Mouse (Mus musculus): ENCODE measurements around the gene Slc6a11. TPM values are rescaled to one million over a fixed set of nuclear protein-coding genes. Genes with fewer than 3 reads are reported as not detected.
A peak's percentile ranks its signal among the peaks of the same experiment; 100 is the strongest.

Gene Slc6a11
- polyA plus RNA-seq, 1 experiment from 2014 or later = 0.70 TPM

- Histone ChIP-seq H3K36me3 (ENCODE audit: control insufficient read depth, insufficient read depth, low read length) (no peaks in the 10 kb centered on the region), H3K9me3 (ENCODE audit: control insufficient read depth, low read length) (no peaks in the 10 kb centered on the region), H3K9ac (ENCODE audit: low read depth, low read length) (no peak overlapping the region), H3K27me3 (replicated peaks; ENCODE audit: control insufficient read depth, insufficient read depth, low read length) (no peaks in the 10 kb centered on the region), H3K4me1 (ENCODE audit: control insufficient read depth, insufficient read depth, low read length) (no peaks in the 10 kb centered on the region), H3K4me3 (ENCODE audit: low read depth, low read length) (no peak overlapping the region), H3K27ac (replicated peaks; ENCODE audit: low read depth, low read length) (no peak overlapping the region), H3K4me2 (ENCODE audit: low read depth, low read length) (no peak overlapping the region)
- no peak for DNase-seq (ENCODE audit: low spot score)
- 0 out of 2 replicates have a peak, but pooled peaks have one; percentile 23 for ATAC-seq (ENCODE audit: low read depth)
- WGBS = 56% methylated on average over 3 of the region's 3 CpGs
Measured at GRCm38 (mm10) chr6:114264010-114264409, 133.0 kb downstream of the Slc6a11 start.

GRCm38 (mm10) chr6:114264426-114264825 lies 133.4 kb downstream of the Slc6a11 start:
- Histone ChIP-seq H3K4me2 (ENCODE audit: low read depth, low read length) (no peak overlapping the region), H3K9me3 (ENCODE audit: control insufficient read depth, low read length) (no peaks in the 10 kb centered on the region), H3K4me3 (ENCODE audit: low read depth, low read length) (no peak overlapping the region), H3K9ac (ENCODE audit: low read depth, low read length) (no peak overlapping the region), H3K27ac (replicated peaks; ENCODE audit: low read depth, low read length) (no peak overlapping the region), H3K4me1 (ENCODE audit: control insufficient read depth, insufficient read depth, low read length) (no peaks in the 10 kb centered on the region), H3K27me3 (replicated peaks; ENCODE audit: control insufficient read depth, insufficient read depth, low read length) (no peaks in the 10 kb centered on the region), H3K36me3 (ENCODE audit: control insufficient read depth, insufficient read depth, low read length) (no peaks in the 10 kb centered on the region)
- peak; percentile 65; the same call in 1 of the 2 replicates for ATAC-seq (ENCODE audit: low read depth)
- WGBS = 46% methylated on average over 5 of the region's 5 CpGs
- peak; percentile 84 for DNase-seq (ENCODE audit: low spot score)

GRCm38 (mm10) chr6:114266273-114266672 lies 135.2 kb downstream of the Slc6a11 start:
- Histone ChIP-seq H3K36me3 (ENCODE audit: control insufficient read depth, insufficient read depth, low read length) (no peaks in the 10 kb centered on the region), H3K4me2 (ENCODE audit: low read depth, low read length) (no peak overlapping the region), H3K9ac (ENCODE audit: low read depth, low read length) (no peak overlapping the region), H3K4me1 (ENCODE audit: control insufficient read depth, insufficient read depth, low read length) (no peaks in the 10 kb centered on the region), H3K27ac (replicated peaks; ENCODE audit: low read depth, low read length) (no peak overlapping the region), H3K9me3 (ENCODE audit: control insufficient read depth, low read length) (no peaks in the 10 kb centered on the region), H3K4me3 (ENCODE audit: low read depth, low read length) (no peak overlapping the region), H3K27me3 (replicated peaks; ENCODE audit: control insufficient read depth, insufficient read depth, low read length) (no peaks in the 10 kb centered on the region)
- DNase-seq (ENCODE audit: low spot score) = no peak
- no peak for ATAC-seq (ENCODE audit: low read depth)

DNA sequence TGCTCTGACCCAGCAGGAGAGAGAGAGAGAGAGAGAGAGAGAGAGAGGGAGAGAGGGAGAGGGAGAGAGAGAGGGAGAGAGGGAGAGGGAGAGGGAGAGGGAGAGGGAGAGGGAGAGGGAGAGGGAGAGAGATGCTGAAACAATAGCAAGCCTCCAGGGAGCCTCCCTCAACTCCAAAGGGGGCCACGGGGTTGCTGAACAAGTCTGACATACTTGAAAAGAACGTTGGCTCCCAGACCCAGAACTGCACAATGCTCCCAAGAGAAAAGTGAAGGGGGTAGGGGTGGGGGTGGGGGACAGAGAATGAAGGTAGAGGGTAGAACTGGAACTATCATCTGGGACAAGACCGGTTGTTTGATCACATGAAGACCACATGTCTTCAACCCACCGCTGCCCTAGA lies 136.9 kb downstream of the Slc6a11 start:
- Histone ChIP-seq H3K4me2 (ENCODE audit: low read depth, low read length) (no peak overlapping the region), H3K4me3 (ENCODE audit: low read depth, low read length) (no peak overlapping the region), H3K9me3 (ENCODE audit: control insufficient read depth, low read length) (no peaks in the 10 kb centered on the region), H3K9ac (ENCODE audit: low read depth, low read length) (no peak overlapping the region), H3K27ac (replicated peaks; ENCODE audit: low read depth, low read length) (no peak overlapping the region), H3K36me3 (ENCODE audit: control insufficient read depth, insufficient read depth, low read length) (no peaks in the 10 kb centered on the region), H3K27me3 (replicated peaks; ENCODE audit: control insufficient read depth, insufficient read depth, low read length) (no peaks in the 10 kb centered on the region), H3K4me1 (ENCODE audit: control insufficient read depth, insufficient read depth, low read length) (no peaks in the 10 kb centered on the region)
- no peak for DNase-seq (ENCODE audit: low spot score)
- WGBS = 36% methylated on average over 4 of the region's 4 CpGs
- ATAC-seq (ENCODE audit: low read depth) = no peak

DNA sequence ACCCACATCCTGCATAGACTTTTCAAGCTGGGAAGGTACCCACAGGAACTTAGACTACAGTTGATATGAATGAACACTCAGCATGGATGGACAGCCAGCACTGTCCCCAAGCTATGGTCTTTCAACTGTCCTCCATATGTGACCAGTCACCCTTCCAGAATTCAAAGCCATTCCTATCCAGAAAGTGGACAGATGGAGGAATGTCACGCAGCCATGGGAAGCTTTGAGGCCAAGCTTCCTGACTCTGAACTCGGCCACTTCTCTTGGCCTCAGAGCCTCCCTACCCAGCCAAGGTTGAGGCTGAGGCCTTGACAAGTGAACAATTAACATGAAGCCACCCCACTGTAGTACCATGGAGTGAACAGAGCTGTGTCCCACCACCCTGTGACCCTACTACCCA lies 138.5 kb downstream of the Slc6a11 start:
- Histone ChIP-seq H3K27ac (replicated peaks; ENCODE audit: low read depth, low read length) (no peak overlapping the region), H3K4me2 (ENCODE audit: low read depth, low read length) (no peak overlapping the region), H3K9me3 (ENCODE audit: control insufficient read depth, low read length) (no peaks in the 10 kb centered on the region), H3K36me3 (ENCODE audit: control insufficient read depth, insufficient read depth, low read length) (no peaks in the 10 kb centered on the region), H3K4me1 (ENCODE audit: control insufficient read depth, insufficient read depth, low read length) (no peaks in the 10 kb centered on the region), H3K4me3 (ENCODE audit: low read depth, low read length) (no peak overlapping the region), H3K27me3 (replicated peaks; ENCODE audit: control insufficient read depth, insufficient read depth, low read length) (0 out of 2 replicates have a peak, but pooled peaks cover 3% of the 10 kb centered on the region), H3K9ac (ENCODE audit: low read depth, low read length) (no peak overlapping the region)
- WGBS = 79% methylated on average over 2 of the region's 2 CpGs
- ATAC-seq (ENCODE audit: low read depth) = no peak
- no peak for DNase-seq (ENCODE audit: low spot score)

- H3K9me3 ChIP-seq (ENCODE audit: control insufficient read depth, low read length) = no peaks in the 10 kb centered on the region
- DNase-seq (ENCODE audit: low spot score) (no peak), ATAC-seq (ENCODE audit: low read depth) (no peak)
- H3K27me3 ChIP-seq (replicated peaks; ENCODE audit: control insufficient read depth, insufficient read depth, low read length) = 0 out of 2 replicates have a peak, but pooled peaks cover 3% of the 10 kb centered on the region
- no peak overlapping the region for H3K4me2 ChIP-seq (ENCODE audit: low read depth, low read length)
- H3K4me3 ChIP-seq (ENCODE audit: low read depth, low read length) = no peak overlapping the region
- WGBS = 58% methylated on average over 5 of the region's 5 CpGs
- H3K4me1 ChIP-seq (ENCODE audit: control insufficient read depth, insufficient read depth, low read length) = no peaks in the 10 kb centered on the region
- no peak overlapping the region for H3K27ac ChIP-seq (replicated peaks; ENCODE audit: low read depth, low read length)
- no peaks in the 10 kb centered on the region for H3K36me3 ChIP-seq (ENCODE audit: control insufficient read depth, insufficient read depth, low read length)
- H3K9ac ChIP-seq (ENCODE audit: low read depth, low read length) = no peak overlapping the region
Measured at GRCm38 (mm10) chr6:114270799-114271198, 139.8 kb downstream of the Slc6a11 start.

DNA sequence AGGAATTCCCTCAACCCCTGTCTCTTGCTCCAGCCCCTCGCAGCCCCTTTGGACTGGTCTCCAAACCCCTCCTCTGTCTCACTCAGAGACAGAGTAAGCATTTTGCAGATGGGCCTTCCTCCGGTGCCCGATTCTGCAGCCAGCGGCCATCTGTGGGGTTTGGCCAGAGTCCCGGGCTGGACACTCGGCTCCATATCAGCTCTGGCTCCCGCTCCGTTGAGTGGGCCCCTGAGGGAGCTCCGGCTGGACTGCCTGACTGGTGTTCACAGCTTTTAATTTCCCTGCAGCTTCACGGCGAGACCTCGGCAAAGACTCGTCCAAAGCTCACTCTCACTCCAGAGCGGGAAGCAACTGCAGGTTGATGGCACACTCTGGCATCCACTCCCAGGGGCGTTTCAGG lies 141.2 kb downstream of the Slc6a11 start:
- Histone ChIP-seq H3K4me2 (ENCODE audit: low read depth, low read length) (no peak overlapping the region), H3K36me3 (ENCODE audit: control insufficient read depth, insufficient read depth, low read length) (no peaks in the 10 kb centered on the region), H3K9ac (ENCODE audit: low read depth, low read length) (no peak overlapping the region), H3K27me3 (replicated peaks; ENCODE audit: control insufficient read depth, insufficient read depth, low read length) (0 out of 2 replicates have a peak, but pooled peaks cover 3% of the 10 kb centered on the region), H3K27ac (replicated peaks; ENCODE audit: low read depth, low read length) (no peak overlapping the region), H3K4me1 (ENCODE audit: control insufficient read depth, insufficient read depth, low read length) (no peaks in the 10 kb centered on the region), H3K9me3 (ENCODE audit: control insufficient read depth, low read length) (no peaks in the 10 kb centered on the region), H3K4me3 (ENCODE audit: low read depth, low read length) (no peak overlapping the region)
- 71% methylated on average over 15 of the region's 15 CpGs for WGBS
- ATAC-seq (ENCODE audit: low read depth) (no peak), DNase-seq (ENCODE audit: low spot score) (no peak)

GRCm38 (mm10) chr6:114273997-114274728 lies 143.1 kb downstream of the Slc6a11 start:
- Histone ChIP-seq H3K27me3 (replicated peaks; ENCODE audit: control insufficient read depth, insufficient read depth, low read length) (0 out of 2 replicates have a peak, but pooled peaks cover 7% of the 10 kb centered on the region), H3K4me1 (ENCODE audit: control insufficient read depth, insufficient read depth, low read length) (no peaks in the 10 kb centered on the region), H3K4me2 (ENCODE audit: low read depth, low read length) (no peak overlapping the region), H3K9me3 (ENCODE audit: control insufficient read depth, low read length) (no peaks in the 10 kb centered on the region), H3K36me3 (ENCODE audit: control insufficient read depth, insufficient read depth, low read length) (no peaks in the 10 kb centered on the region), H3K4me3 (ENCODE audit: low read depth, low read length) (no peak overlapping the region), H3K27ac (replicated peaks; ENCODE audit: low read depth, low read length) (no peak overlapping the region), H3K9ac (ENCODE audit: low read depth, low read length) (no peak overlapping the region)
- DNase-seq (ENCODE audit: low spot score) = no peak
- ATAC-seq (ENCODE audit: low read depth) = peak; percentile 37; the same call in 1 of the 2 replicates
- 62% methylated on average over 14 of the region's 14 CpGs for WGBS

- H3K36me3 ChIP-seq (ENCODE audit: control insufficient read depth, insufficient read depth, low read length) = no peaks in the 10 kb centered on the region
- no peak for DNase-seq (ENCODE audit: low spot score)
- H3K27ac ChIP-seq (replicated peaks; ENCODE audit: low read depth, low read length) = no peak overlapping the region
- no peak overlapping the region for H3K4me2 ChIP-seq (ENCODE audit: low read depth, low read length)
- no peaks in the 10 kb centered on the region for H3K9me3 ChIP-seq (ENCODE audit: control insufficient read depth, low read length)
- no peak overlapping the region for H3K4me3 ChIP-seq (ENCODE audit: low read depth, low read length)
- 57% methylated on average over 8 of the region's 8 CpGs for WGBS
- 0 out of 2 replicates have a peak, but pooled peaks cover 7% of the 10 kb centered on the region for H3K27me3 ChIP-seq (replicated peaks; ENCODE audit: control insufficient read depth, insufficient read depth, low read length)
- no peak for ATAC-seq (ENCODE audit: low read depth)
- H3K9ac ChIP-seq (ENCODE audit: low read depth, low read length) = no peak overlapping the region
- H3K4me1 ChIP-seq (ENCODE audit: control insufficient read depth, insufficient read depth, low read length) = no peaks in the 10 kb centered on the region
Measured at GRCm38 (mm10) chr6:114275800-114276199, 144.8 kb downstream of the Slc6a11 start.
